Mouse (Mus musculus): Measurements from ENCODE around the gene Tcf23.
A peak's percentile ranks its signal among the peaks of the same experiment; 100 is the strongest.

GRCm38 (mm10) chr5:31004184-31004583 lies 35.7 kb downstream of the Tcf23 start:
- TF ChIP-seq CTCF (IDR thresholded peaks at IDR 0.05; ENCODE audit: borderline replicate concordance, insufficient read depth, low read length): peak; percentile 48; the same call in 1 of the 2 replicates
- no peak for TF ChIP-seq POLR2A (IDR thresholded peaks at IDR 0.05; ENCODE audit: low read depth, low read length)

Measured in embryonic fibroblast, embryonic 13.5 days (primary cell).